Mouse (Mus musculus): ENCODE measurements around the gene Mettl7a3.

- TF ChIP-seq EP300 (optimal IDR thresholded peaks at IDR 0.05) (no peak), CTCF (IDR thresholded peaks at IDR 0.05; ENCODE audit: low read depth) (no peak)
These were observed 36.9 kb upstream of the Mettl7a3 start for GRCm38 (mm10) chr15:100297856-100298255.
